Mouse (Mus musculus): ENCODE data around the gene Boll.

DNA sequence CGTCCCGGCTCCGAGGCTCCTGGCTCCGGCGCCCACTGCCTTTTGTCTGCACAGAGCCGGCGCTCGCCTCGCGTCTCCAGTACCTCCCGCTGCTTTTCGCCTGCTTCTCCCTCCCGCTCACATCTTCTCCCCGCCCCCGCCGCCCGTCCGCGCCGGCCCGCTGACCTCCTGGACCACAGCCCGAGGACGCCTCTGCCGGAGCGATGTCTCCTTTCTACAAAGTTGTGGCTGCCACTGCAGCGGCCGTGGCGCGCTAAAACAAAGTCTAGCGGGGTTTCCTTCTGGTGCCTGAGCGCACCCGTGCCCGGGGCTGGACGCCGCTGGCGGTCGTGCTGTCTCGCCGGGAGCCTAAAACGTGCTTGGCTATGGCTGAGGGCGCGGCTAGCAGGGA, 42.7 kb upstream of the Boll start:
- TF ChIP-seq CTCF (IDR thresholded peaks at IDR 0.05; ENCODE audit: borderline replicate concordance, insufficient read depth, low read depth, low read length), result no peak
- no peak for TF ChIP-seq POLR2A (IDR thresholded peaks at IDR 0.05; ENCODE audit: borderline replicate concordance, insufficient read depth, low read length)

All from cerebellum, adult 2 months (tissue).